Mouse (Mus musculus) myocyte (in vitro differentiated cells): ENCODE results near the gene Cldn9. TPM values are rescaled to one million over a fixed set of nuclear protein-coding genes. Genes with fewer than 3 reads are reported as not detected.

ENCODE experiments used
- H3K27me3 ChIP-seq: one replicate; pipeline ENCODE4 v1.6.1; 2011; ENCODE audit not compliant: control insufficient read depth, insufficient read depth, insufficient read length
- H3K36me3 ChIP-seq: one replicate; pipeline ENCODE4 v1.6.1; 2011; ENCODE audit not compliant: control insufficient read depth, insufficient read depth
- H3K4me2 ChIP-seq: one replicate; pipeline ENCODE4 v1.6.1; 2011; ENCODE audit warnings: low read depth, control low read depth
- H3K4me3 ChIP-seq: one replicate; pipeline ENCODE4 v1.5.1; 2011; ENCODE audit warnings: mild to moderate bottlenecking, control low read depth, moderate library complexity
- H3K79me2 ChIP-seq: one replicate; pipeline ENCODE4 v1.6.1; 2011; ENCODE audit not compliant: control insufficient read depth, insufficient read depth
- H3ac ChIP-seq: one replicate; pipeline ENCODE4 v1.6.1; 2011; ENCODE audit not compliant: control insufficient read depth, insufficient read length
- CEBPB ChIP-seq: IDR thresholded peaks from 2 replicates; pipeline ENCODE4 v1.6.1; 2011; ENCODE audit warnings: mild to moderate bottlenecking, moderate library complexity; ENCODE audit not compliant: poor library complexity, insufficient read depth, severe bottlenecking
- E2F4 ChIP-seq: IDR thresholded peaks from one replicate; pipeline ENCODE4 v1.6.1; 2011; ENCODE audit warnings: mild to moderate bottlenecking, control low read depth, moderate library complexity; ENCODE audit not compliant: insufficient read depth
- MAX ChIP-seq: IDR thresholded peaks from one replicate; pipeline ENCODE4 v1.6.1; 2011; ENCODE audit warnings: low read depth, mild to moderate bottlenecking, control low read depth
- MYOD1 ChIP-seq, 3 experiments: IDR thresholded peaks; one replicate each; pipeline ENCODE4 v1.6.1; 2011; ENCODE audit warnings: control low read depth in 2 of 3, low read depth in 2 of 3, mild to moderate bottlenecking in 2 of 3, moderate library complexity in 1 of 3; ENCODE audit not compliant: insufficient read length in 2 of 3, control insufficient read depth in 1 of 3
- MYOG ChIP-seq, 3 experiments: IDR thresholded peaks; one replicate each; pipeline ENCODE4 v1.6.1; 2011; ENCODE audit warnings: control low read depth in 2 of 3, low read depth in 2 of 3, mild to moderate bottlenecking in 2 of 3; ENCODE audit not compliant: insufficient read length in 2 of 3, control insufficient read depth in 1 of 3, insufficient read depth in 1 of 3
- POLR2A ChIP-seq: IDR thresholded peaks from one replicate; pipeline ENCODE4 v1.6.1; 2011; ENCODE audit warnings: low read depth, mild to moderate bottlenecking, control low read depth, moderate library complexity; ENCODE audit not compliant: insufficient read length
- POLR2AphosphoS2 ChIP-seq: IDR thresholded peaks from one replicate; pipeline ENCODE4 v1.6.1; 2011; ENCODE audit warnings: low read depth, control low read depth; ENCODE audit not compliant: insufficient read length
- REST ChIP-seq: IDR thresholded peaks from one replicate; pipeline ENCODE4 v1.6.1; 2011; ENCODE audit warnings: mild to moderate bottlenecking, control low read depth, moderate library complexity; ENCODE audit not compliant: insufficient read depth, insufficient read length
- SRF ChIP-seq: IDR thresholded peaks from one replicate; pipeline ENCODE4 v1.6.1; 2011; ENCODE audit warnings: low read depth; ENCODE audit not compliant: control insufficient read depth, insufficient read length
- TCF12 ChIP-seq: IDR thresholded peaks from one replicate; pipeline ENCODE4 v1.6.1; 2011; ENCODE audit warnings: mild to moderate bottlenecking, control low read depth; ENCODE audit not compliant: poor library complexity, insufficient read depth, severe bottlenecking
- TCF3 ChIP-seq: IDR thresholded peaks from one replicate; pipeline ENCODE4 v1.6.1; 2011; ENCODE audit warnings: low read depth, control low read depth; ENCODE audit not compliant: insufficient read length
- USF1 ChIP-seq: IDR thresholded peaks from one replicate; pipeline ENCODE4 v1.6.1; 2011; ENCODE audit warnings: low read depth, mild to moderate bottlenecking, control low read depth, moderate library complexity
- polyA plus RNA-seq: library from polyadenylated mRNA; unstranded; fragments of >200 nt; fragmentation: generic; extraction: Trizol; gene quantifications from one replicate; pipeline ENCODE4 v1.2.1, GENCODE M21; 2012; ENCODE audit warnings: missing spikeins

Cldn9 gene
- polyA plus RNA-seq, 1 experiment = 0.24 TPM

DNA sequence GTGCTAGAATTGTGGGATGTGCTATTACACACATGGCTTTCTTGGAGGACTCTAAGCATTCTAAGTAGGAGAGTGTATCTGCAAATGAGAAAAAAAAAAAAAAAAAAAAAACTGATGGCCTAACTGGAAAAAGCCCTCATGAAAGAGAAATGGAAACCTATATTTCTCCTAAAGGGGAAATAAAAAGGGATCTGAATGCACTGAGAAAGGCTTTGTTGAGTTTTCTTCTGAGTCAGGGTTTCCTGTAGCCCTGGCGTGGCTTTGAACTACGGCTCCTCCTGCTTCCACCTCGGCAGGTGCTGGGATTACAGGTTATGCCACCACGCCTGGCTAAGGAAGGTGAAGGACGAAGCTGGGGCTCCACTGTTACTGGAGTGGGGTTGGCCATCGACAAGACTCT lies 29.8 kb downstream of the Cldn9 start:
- Histone ChIP-seq H3K79me2 (no peaks in the 10 kb centered on the region), H3K4me3 (no peak overlapping the region), H3ac (no peak overlapping the region), H3K4me2 (no peak overlapping the region), H3K27me3 (no peaks in the 10 kb centered on the region), H3K36me3 (no peaks in the 10 kb centered on the region)
- no peak for TF ChIP-seq SRF
- no peak for TF ChIP-seq POLR2A
- no peak for TF ChIP-seq MAX
- TF ChIP-seq USF1 = no peak
- no peak for TF ChIP-seq MYOD1 (IDR thresholded peaks at IDR 0.05; ENCODE audit: control insufficient read depth in 1 of 3, insufficient read length in 2 of 3, low read depth in 2 of 3)
- TF ChIP-seq E2F4 = no peak
- TF ChIP-seq TCF3 = no peak

DNA sequence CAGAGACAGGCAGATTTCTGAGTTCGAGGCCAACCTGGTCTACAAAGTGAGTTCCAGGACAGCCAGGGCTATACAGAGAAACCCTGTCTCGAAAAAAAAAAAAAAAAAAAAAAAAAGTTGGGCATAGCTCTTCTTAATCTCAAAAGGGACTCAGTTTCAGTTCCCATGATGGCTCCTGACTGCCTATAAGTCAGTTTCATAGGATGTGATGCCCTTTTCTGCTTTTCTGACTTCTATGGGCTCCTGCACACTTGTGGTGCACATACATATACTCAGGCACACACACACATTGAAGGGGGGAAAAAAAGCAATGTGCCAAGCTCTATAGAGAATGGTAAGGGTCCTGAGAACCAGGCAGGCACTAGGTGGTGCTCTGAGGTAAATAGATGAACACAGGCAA lies 30.5 kb downstream of the Cldn9 start:
- H3K36me3 ChIP-seq = no peaks in the 10 kb centered on the region
- H3K27me3 ChIP-seq = no peaks in the 10 kb centered on the region
- no peaks in the 10 kb centered on the region for H3K79me2 ChIP-seq
- TF ChIP-seq TCF3 (no peak), POLR2A (no peak), CEBPB (no peak), E2F4 (no peak), POLR2AphosphoS2 (no peak), REST (no peak), MYOD1 (IDR thresholded peaks at IDR 0.05; ENCODE audit: control insufficient read depth in 1 of 3, insufficient read length in 2 of 3, low read depth in 2 of 3) (no peak), MYOG (IDR thresholded peaks at IDR 0.05; ENCODE audit: control insufficient read depth in 1 of 3, insufficient read depth in 1 of 3, insufficient read length in 2 of 3, low read depth in 2 of 3) (no peak), USF1 (no peak), TCF12 (no peak), SRF (no peak), MAX (no peak)
- no peak overlapping the region for H3K4me2 ChIP-seq
- H3K4me3 ChIP-seq = no peak overlapping the region
- no peak overlapping the region for H3ac ChIP-seq

DNA sequence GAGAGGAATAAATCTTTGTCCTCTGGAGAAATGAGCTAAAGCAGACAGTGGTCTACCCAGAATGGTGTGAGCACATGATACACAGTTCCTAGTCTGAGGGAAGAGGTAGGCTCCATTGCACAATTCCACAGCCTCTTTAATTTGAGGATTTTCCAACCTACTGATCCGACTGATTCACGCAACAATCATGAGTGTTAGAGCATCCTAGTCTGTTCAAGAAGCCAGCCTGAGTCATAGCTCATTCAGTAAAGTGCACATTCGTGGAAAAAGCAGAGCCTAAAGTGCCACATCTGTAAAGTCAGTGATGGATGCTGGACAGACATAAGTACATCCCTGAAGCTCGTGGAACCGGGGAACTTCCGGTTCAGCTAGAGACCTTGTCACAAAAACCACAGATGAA lies 32.5 kb downstream of the Cldn9 start:
- Histone ChIP-seq H3K79me2 (no peaks in the 10 kb centered on the region), H3K4me2 (no peak overlapping the region), H3ac (no peak overlapping the region), H3K4me3 (no peak overlapping the region), H3K36me3 (no peaks in the 10 kb centered on the region), H3K27me3 (peaks cover 10% of the 10 kb centered on the region)
- no peak for TF ChIP-seq E2F4
- no peak for TF ChIP-seq POLR2AphosphoS2
- no peak for TF ChIP-seq USF1

DNA sequence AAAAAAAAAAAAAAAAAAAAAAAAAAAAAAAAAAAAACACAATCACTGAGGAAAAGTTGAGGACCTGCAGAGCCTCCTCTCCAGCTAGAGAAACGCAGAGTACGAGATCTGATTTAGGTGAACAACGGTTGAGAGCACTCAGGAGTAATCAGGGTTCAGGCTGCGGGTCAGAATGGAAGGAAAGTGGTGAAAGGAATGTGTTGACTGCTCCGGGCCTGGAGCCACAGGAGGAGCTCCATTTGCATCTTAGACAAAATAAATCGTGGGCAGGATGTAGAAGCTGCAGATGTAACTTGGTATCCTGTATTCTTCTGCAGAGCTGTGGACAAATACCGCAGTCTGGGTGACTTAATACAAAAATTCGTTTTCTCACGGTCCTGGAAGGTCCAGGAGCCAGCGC lies 37.9 kb downstream of the Cldn9 start:
- H3K4me2 ChIP-seq = no peak overlapping the region
- no peak overlapping the region for H3K4me3 ChIP-seq
- no peaks in the 10 kb centered on the region for H3K79me2 ChIP-seq
- H3ac ChIP-seq = no peak overlapping the region
- H3K36me3 ChIP-seq = no peaks in the 10 kb centered on the region
- peaks cover 24% of the 10 kb centered on the region for H3K27me3 ChIP-seq
- TF ChIP-seq SRF = no peak
- TF ChIP-seq E2F4 = no peak
- no peak for TF ChIP-seq MYOG (IDR thresholded peaks at IDR 0.05; ENCODE audit: control insufficient read depth in 1 of 3, insufficient read depth in 1 of 3, insufficient read length in 2 of 3, low read depth in 2 of 3)
- TF ChIP-seq TCF12 = no peak
- no peak for TF ChIP-seq TCF3
- TF ChIP-seq REST = no peak
- no peak for TF ChIP-seq CEBPB
- TF ChIP-seq MYOD1 (IDR thresholded peaks at IDR 0.05; ENCODE audit: control insufficient read depth in 1 of 3, insufficient read length in 2 of 3, low read depth in 2 of 3) = no peak
- TF ChIP-seq USF1 = no peak

DNA sequence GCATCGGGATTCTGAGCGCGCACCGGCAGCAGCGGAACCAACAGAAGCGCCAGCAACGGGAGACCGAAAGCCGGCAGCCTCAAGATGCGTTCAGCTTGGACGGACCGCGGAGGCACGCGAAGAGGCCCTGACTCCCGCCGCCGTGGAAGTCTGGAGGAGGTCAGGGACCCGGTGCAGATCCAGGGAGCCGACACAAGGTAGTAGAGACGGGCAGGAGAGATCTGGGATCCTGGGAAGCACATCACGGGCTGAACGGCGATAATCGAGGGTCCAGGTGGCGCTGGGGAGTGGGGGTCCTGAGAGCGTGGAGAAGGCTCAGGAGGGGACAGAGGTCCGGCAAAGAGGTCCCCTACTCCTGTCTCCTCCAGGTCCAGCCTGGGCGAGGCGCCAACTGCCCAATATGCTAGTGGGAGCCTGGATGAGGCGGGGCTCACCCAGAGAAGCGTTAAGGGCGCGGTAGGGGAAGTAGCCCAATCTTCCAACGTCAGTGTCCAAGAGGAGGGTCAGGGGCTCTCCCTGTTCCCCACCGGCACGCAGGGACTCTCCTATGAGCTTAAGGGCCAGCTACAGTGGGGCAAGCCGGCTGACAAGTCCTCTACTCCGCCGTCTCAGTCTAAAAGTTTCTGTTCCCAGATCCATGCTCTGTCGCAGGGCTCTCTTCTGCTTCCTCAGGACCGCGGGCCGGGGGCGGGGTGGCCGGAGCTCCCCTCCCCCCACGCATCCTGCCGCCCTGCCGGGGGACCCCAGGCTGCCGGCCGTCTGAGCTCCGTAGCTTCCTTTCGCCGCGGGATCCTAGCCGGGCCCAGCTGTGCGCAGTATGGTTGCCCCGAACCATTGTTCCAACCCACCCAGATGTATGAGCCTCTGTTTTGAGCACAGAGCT lies 39.0 kb downstream of the Cldn9 start, which contains the start of gene Mmp25:
Mmp25 (minus strand) TSS at position 665 of the 883 bp plus-strand sequence.
- H3K4me2 ChIP-seq = no peak within 1 kb of the TSS
- no peak for TF ChIP-seq POLR2AphosphoS2
- no peak for TF ChIP-seq MYOG (IDR thresholded peaks at IDR 0.05; ENCODE audit: control insufficient read depth in 1 of 3, insufficient read depth in 1 of 3, insufficient read length in 2 of 3, low read depth in 2 of 3)
- TF ChIP-seq E2F4 = no peak
- TF ChIP-seq TCF12 = no peak
- TF ChIP-seq POLR2A = no peak
- TF ChIP-seq CEBPB = no peak
- TF ChIP-seq TCF3 = no peak
- TF ChIP-seq MYOD1 (IDR thresholded peaks at IDR 0.05; ENCODE audit: control insufficient read depth in 1 of 3, insufficient read length in 2 of 3, low read depth in 2 of 3) = no peak
- no peak for TF ChIP-seq REST
- no peak for TF ChIP-seq SRF
- no peak for TF ChIP-seq MAX
- no peak for TF ChIP-seq USF1
- H3K79me2 ChIP-seq = no peaks in the 10 kb centered on the region
- H3K36me3 ChIP-seq = no peaks in the 10 kb centered on the region
- no peak within 1 kb of the TSS for H3K4me3 ChIP-seq
- peaks cover 24% of the 10 kb centered on the region for H3K27me3 ChIP-seq
- H3ac ChIP-seq = no peak within 1 kb of the TSS

Other genes starting within 250 kb of the Cldn9 start
- gene Vmn2r117, start 204.3 kb downstream of the Cldn9 start, polyA plus RNA-seq = not detected
- gene Zfp213, start 119.8 kb downstream of the Cldn9 start, polyA plus RNA-seq = 9.9 TPM
- 5.1 TPM for gene Zfp13, start 84.5 kb downstream of the Cldn9 start, polyA plus RNA-seq
- 0.02 TPM for gene Zscan10, start 83.2 kb downstream of the Cldn9 start, polyA plus RNA-seq
- gene Mmp25, start 38.7 kb downstream of the Cldn9 start, polyA plus RNA-seq = not detected
- gene Bicdl2, start 23.5 kb downstream of the Cldn9 start, polyA plus RNA-seq = 0.14 TPM
- gene Hcfc1r1, start 10.4 kb downstream of the Cldn9 start, polyA plus RNA-seq = 199 TPM
- 30.1 TPM for gene Thoc6, start 10.1 kb downstream of the Cldn9 start, polyA plus RNA-seq
- gene Tnfrsf12a, start 6.6 kb downstream of the Cldn9 start, polyA plus RNA-seq = 328 TPM
- gene Cldn6, start 4.8 kb downstream of the Cldn9 start, polyA plus RNA-seq = not detected
- gene 1520401A03Rik, start 38.8 kb upstream of the Cldn9 start, polyA plus RNA-seq = 0.40 TPM
- gene Pkmyt1, start 42.3 kb upstream of the Cldn9 start, polyA plus RNA-seq = 11.5 TPM
- 15.4 TPM for gene Paqr4, start 56.8 kb upstream of the Cldn9 start, polyA plus RNA-seq
- gene Kremen2, start 61.8 kb upstream of the Cldn9 start, polyA plus RNA-seq = 0.88 TPM
- 43.5 TPM for gene Flywch1, start 87.6 kb upstream of the Cldn9 start, polyA plus RNA-seq
- 0.42 TPM for gene Flywch2, start 102.1 kb upstream of the Cldn9 start, polyA plus RNA-seq
- gene Srrm2, start 106.5 kb upstream of the Cldn9 start, polyA plus RNA-seq = 58.2 TPM
- gene Elob, start 145.1 kb upstream of the Cldn9 start, polyA plus RNA-seq = 986 TPM
- not detected for gene Prss33, start 152.0 kb upstream of the Cldn9 start, polyA plus RNA-seq
- gene Prss32, start 159.8 kb upstream of the Cldn9 start, polyA plus RNA-seq = 0.04 TPM
- 0.05 TPM for gene Prss41, start 160.1 kb upstream of the Cldn9 start, polyA plus RNA-seq
- not detected for gene Prss21, start 184.0 kb upstream of the Cldn9 start, polyA plus RNA-seq
- gene Dcpp1, start 196.8 kb upstream of the Cldn9 start, polyA plus RNA-seq = not detected
- not detected for gene Dcpp2, start 196.9 kb upstream of the Cldn9 start, polyA plus RNA-seq
- gene Dcpp3, start 233.4 kb upstream of the Cldn9 start, polyA plus RNA-seq = not detected